Mouse (Mus musculus): ENCODE data around the gene Aldh9a1. TPM values are rescaled to one million over a fixed set of nuclear protein-coding genes. Genes with fewer than 3 reads are reported as not detected.
"Not testable (repeated sequence)": the region's sequence is repeated elsewhere in the genome, so short reads cannot be mapped to it uniquely, and the experiment has no call there.

Aldh9a1 gene
- polyA plus RNA-seq, 1 experiment from 2014 or later, result 63.4 TPM

GRCm38 (mm10) chr1:167349206-167349605 lies 585 bp upstream of the Aldh9a1 start:
- H3K9me3 ChIP-seq (ENCODE audit: low read length); ATAC-seq (ENCODE audit: low FRiP score, low TSS enrichment); H3K4me3 ChIP-seq (ENCODE audit: low read length); H3K27me3 ChIP-seq (ENCODE audit: insufficient read depth, low read length); H3K9ac ChIP-seq (replicated peaks; ENCODE audit: low read length); H3K27ac ChIP-seq (ENCODE audit: low read length); H3K4me1 ChIP-seq (ENCODE audit: insufficient read depth, low read length); H3K36me3 ChIP-seq (ENCODE audit: insufficient read depth, low read length): not testable (repeated sequence)
- H3K4me2 ChIP-seq (replicated peaks; ENCODE audit: low read depth, low read length), result peak overlapping the region; percentile 61
- WGBS, result 57% methylated on average over 3 of the region's 3 CpGs

- Histone ChIP-seq H3K4me1 (ENCODE audit: insufficient read depth, low read length) (no peaks in the 10 kb centered on the region), H3K4me2 (replicated peaks; ENCODE audit: low read depth, low read length) (peak overlapping the region; percentile 61), H3K9ac (replicated peaks; ENCODE audit: low read length) (peak overlapping the region; percentile 66), H3K4me3 (ENCODE audit: low read length) (peak overlapping the region; percentile 61), H3K27me3 (ENCODE audit: insufficient read depth, low read length) (no peaks in the 10 kb centered on the region), H3K9me3 (ENCODE audit: low read length) (no peaks in the 10 kb centered on the region), H3K36me3 (ENCODE audit: insufficient read depth, low read length) (peaks cover 12% of the 10 kb centered on the region; the same call in 1 of the 2 replicates), H3K27ac (ENCODE audit: low read length) (0 out of 2 replicates have a peak overlapping the region, but pooled peaks have one; percentile 62)
- 30% methylated on average over 13 of the region's 13 CpGs for WGBS
- ATAC-seq (ENCODE audit: low FRiP score, low TSS enrichment), result no peak
These were observed 1.0 kb downstream of the Aldh9a1 start for GRCm38 (mm10) chr1:167350597-167351415.

- Histone ChIP-seq H3K9me3 (ENCODE audit: low read length) (no peaks in the 10 kb centered on the region), H3K9ac (replicated peaks; ENCODE audit: low read length) (no peak overlapping the region), H3K4me2 (replicated peaks; ENCODE audit: low read depth, low read length) (no peak overlapping the region), H3K27ac (ENCODE audit: low read length) (no peak overlapping the region), H3K4me1 (ENCODE audit: insufficient read depth, low read length) (no peaks in the 10 kb centered on the region), H3K27me3 (ENCODE audit: insufficient read depth, low read length) (no peaks in the 10 kb centered on the region), H3K4me3 (ENCODE audit: low read length) (no peak overlapping the region), H3K36me3 (ENCODE audit: insufficient read depth, low read length) (peaks cover 26% of the 10 kb centered on the region)
- WGBS, result 86% methylated on average over 14 of the region's 14 CpGs
- ATAC-seq (ENCODE audit: low FRiP score, low TSS enrichment), result no peak
These were observed 2.6 kb downstream of the Aldh9a1 start for GRCm38 (mm10) chr1:167352403-167352802.

GRCm38 (mm10) chr1:167357387-167357786 lies 7.6 kb downstream of the Aldh9a1 start:
- Histone ChIP-seq H3K27ac (ENCODE audit: low read length) (no peak overlapping the region), H3K27me3 (ENCODE audit: insufficient read depth, low read length) (no peaks in the 10 kb centered on the region), H3K4me2 (replicated peaks; ENCODE audit: low read depth, low read length) (no peak overlapping the region), H3K4me3 (ENCODE audit: low read length) (no peak overlapping the region), H3K9ac (replicated peaks; ENCODE audit: low read length) (no peak overlapping the region), H3K4me1 (ENCODE audit: insufficient read depth, low read length) (no peaks in the 10 kb centered on the region), H3K36me3 (ENCODE audit: insufficient read depth, low read length) (peaks cover 33% of the 10 kb centered on the region), H3K9me3 (ENCODE audit: low read length) (no peaks in the 10 kb centered on the region)
- no peak for ATAC-seq (ENCODE audit: low FRiP score, low TSS enrichment)
- WGBS, result 96% methylated on average over 9 of the region's 9 CpGs

- peaks cover 33% of the 10 kb centered on the region for H3K36me3 ChIP-seq (ENCODE audit: insufficient read depth, low read length)
- H3K4me1 ChIP-seq (ENCODE audit: insufficient read depth, low read length), result no peaks in the 10 kb centered on the region
- H3K4me3 ChIP-seq (ENCODE audit: low read length), result no peak overlapping the region
- no peak overlapping the region for H3K27ac ChIP-seq (ENCODE audit: low read length)
- no peak for ATAC-seq (ENCODE audit: low FRiP score, low TSS enrichment)
- no peak overlapping the region for H3K4me2 ChIP-seq (replicated peaks; ENCODE audit: low read depth, low read length)
- no peak overlapping the region for H3K9ac ChIP-seq (replicated peaks; ENCODE audit: low read length)
- no peaks in the 10 kb centered on the region for H3K27me3 ChIP-seq (ENCODE audit: insufficient read depth, low read length)
- WGBS, result 87% methylated on average over 9 of the region's 9 CpGs
- no peaks in the 10 kb centered on the region for H3K9me3 ChIP-seq (ENCODE audit: low read length)
These were observed 8.9 kb downstream of the Aldh9a1 start for GRCm38 (mm10) chr1:167358731-167359130.

GRCm38 (mm10) chr1:167360268-167360667 lies 10.5 kb downstream of the Aldh9a1 start:
- no peak overlapping the region for H3K4me2 ChIP-seq (replicated peaks; ENCODE audit: low read depth, low read length)
- H3K9me3 ChIP-seq (ENCODE audit: low read length), result no peaks in the 10 kb centered on the region
- H3K27me3 ChIP-seq (ENCODE audit: insufficient read depth, low read length), result no peaks in the 10 kb centered on the region
- peaks cover 26% of the 10 kb centered on the region for H3K36me3 ChIP-seq (ENCODE audit: insufficient read depth, low read length)
- no peaks in the 10 kb centered on the region for H3K4me1 ChIP-seq (ENCODE audit: insufficient read depth, low read length)
- no peak for ATAC-seq (ENCODE audit: low FRiP score, low TSS enrichment)
- no peak overlapping the region for H3K9ac ChIP-seq (replicated peaks; ENCODE audit: low read length)
- 77% methylated on average over 4 of the region's 4 CpGs for WGBS
- no peak overlapping the region for H3K27ac ChIP-seq (ENCODE audit: low read length)
- H3K4me3 ChIP-seq (ENCODE audit: low read length), result no peak overlapping the region

- H3K27me3 ChIP-seq (ENCODE audit: insufficient read depth, low read length), result no peaks in the 10 kb centered on the region
- peaks cover 17% of the 10 kb centered on the region; the same call in 1 of the 2 replicates for H3K36me3 ChIP-seq (ENCODE audit: insufficient read depth, low read length)
- no peaks in the 10 kb centered on the region for H3K4me1 ChIP-seq (ENCODE audit: insufficient read depth, low read length)
- 86% methylated on average over 4 of the region's 4 CpGs for WGBS
- no peak for ATAC-seq (ENCODE audit: low FRiP score, low TSS enrichment)
- no peaks in the 10 kb centered on the region for H3K9me3 ChIP-seq (ENCODE audit: low read length)
- no peak overlapping the region for H3K27ac ChIP-seq (ENCODE audit: low read length)
- no peak overlapping the region for H3K4me2 ChIP-seq (replicated peaks; ENCODE audit: low read depth, low read length)
- no peak overlapping the region for H3K4me3 ChIP-seq (ENCODE audit: low read length)
- no peak overlapping the region for H3K9ac ChIP-seq (replicated peaks; ENCODE audit: low read length)
These were observed 13.0 kb downstream of the Aldh9a1 start for GRCm38 (mm10) chr1:167362819-167363218.

GRCm38 (mm10) chr1:167363322-167363721 lies 13.5 kb downstream of the Aldh9a1 start:
- 62% methylated on average over 5 of the region's 5 CpGs for WGBS
- Histone ChIP-seq H3K27me3 (ENCODE audit: insufficient read depth, low read length) (no peaks in the 10 kb centered on the region), H3K27ac (ENCODE audit: low read length) (no peak overlapping the region), H3K36me3 (ENCODE audit: insufficient read depth, low read length) (peaks cover 15% of the 10 kb centered on the region; the same call in 1 of the 2 replicates), H3K4me2 (replicated peaks; ENCODE audit: low read depth, low read length) (no peak overlapping the region), H3K9me3 (ENCODE audit: low read length) (no peaks in the 10 kb centered on the region), H3K4me1 (ENCODE audit: insufficient read depth, low read length) (no peaks in the 10 kb centered on the region), H3K9ac (replicated peaks; ENCODE audit: low read length) (no peak overlapping the region), H3K4me3 (ENCODE audit: low read length) (no peak overlapping the region)
- no peak for ATAC-seq (ENCODE audit: low FRiP score, low TSS enrichment)

GRCm38 (mm10) chr1:167365808-167366207 lies 16.0 kb downstream of the Aldh9a1 start:
- no peak overlapping the region for H3K4me3 ChIP-seq (ENCODE audit: low read length)
- ATAC-seq (ENCODE audit: low FRiP score, low TSS enrichment), result no peak
- no peaks in the 10 kb centered on the region for H3K9me3 ChIP-seq (ENCODE audit: low read length)
- no peak overlapping the region for H3K4me2 ChIP-seq (replicated peaks; ENCODE audit: low read depth, low read length)
- no peaks in the 10 kb centered on the region for H3K4me1 ChIP-seq (ENCODE audit: insufficient read depth, low read length)
- WGBS, result 85% methylated on average over 7 of the region's 7 CpGs
- H3K27me3 ChIP-seq (ENCODE audit: insufficient read depth, low read length), result no peaks in the 10 kb centered on the region
- no peak overlapping the region for H3K27ac ChIP-seq (ENCODE audit: low read length)
- H3K9ac ChIP-seq (replicated peaks; ENCODE audit: low read length), result no peak overlapping the region
- peaks cover 13% of the 10 kb centered on the region; the same call in 1 of the 2 replicates for H3K36me3 ChIP-seq (ENCODE audit: insufficient read depth, low read length)

- Histone ChIP-seq H3K4me3 (ENCODE audit: low read length) (no peak overlapping the region), H3K36me3 (ENCODE audit: insufficient read depth, low read length) (peaks cover 9% of the 10 kb centered on the region; the same call in 1 of the 2 replicates)
These were observed 16.8 kb downstream of the Aldh9a1 start for GRCm38 (mm10) chr1:167366621-167367020.

More at GRCm38 (mm10) chr1:167366621-167367020, 16.8 kb downstream of the Aldh9a1 start:
- 89% methylated on average over 6 of the region's 6 CpGs for WGBS
- Histone ChIP-seq H3K9ac (replicated peaks; ENCODE audit: low read length) (no peak overlapping the region), H3K27ac (ENCODE audit: low read length) (no peak overlapping the region), H3K27me3 (ENCODE audit: insufficient read depth, low read length) (no peaks in the 10 kb centered on the region), H3K9me3 (ENCODE audit: low read length) (no peaks in the 10 kb centered on the region), H3K4me2 (replicated peaks; ENCODE audit: low read depth, low read length) (no peak overlapping the region), H3K4me1 (ENCODE audit: insufficient read depth, low read length) (no peaks in the 10 kb centered on the region)
- ATAC-seq (ENCODE audit: low FRiP score, low TSS enrichment), result no peak

All from kidney, embryonic 16.5 days (tissue).